Mouse (Mus musculus) liver, postnatal 0 days (tissue): Measurements from ENCODE around the gene Fam171b.

ENCODE experiments used
- CTCF ChIP-seq: sonication (generic); IDR thresholded peaks from 2 replicates; pipeline ENCODE4 v1.5.1; 2016; ENCODE audit warnings: antibody characterized with exemption, low read depth
- EP300 ChIP-seq: IDR thresholded peaks from 2 replicates; pipeline ENCODE4 v1.6.1; 2016; ENCODE audit warnings: antibody characterized with exemption, low read depth, mild to moderate bottlenecking

GRCm38 (mm10) chr2:83856236-83856635 is 43.8 kb downstream of the Fam171b start:
- TF ChIP-seq EP300 (no peak), CTCF (no peak)
